Mouse (Mus musculus): ENCODE data around the gene Rhoj.
"Not testable (repeated sequence)": the region's sequence is repeated elsewhere in the genome, so short reads cannot be mapped to it uniquely, and the experiment has no call there.

Gene Rhoj

DNA sequence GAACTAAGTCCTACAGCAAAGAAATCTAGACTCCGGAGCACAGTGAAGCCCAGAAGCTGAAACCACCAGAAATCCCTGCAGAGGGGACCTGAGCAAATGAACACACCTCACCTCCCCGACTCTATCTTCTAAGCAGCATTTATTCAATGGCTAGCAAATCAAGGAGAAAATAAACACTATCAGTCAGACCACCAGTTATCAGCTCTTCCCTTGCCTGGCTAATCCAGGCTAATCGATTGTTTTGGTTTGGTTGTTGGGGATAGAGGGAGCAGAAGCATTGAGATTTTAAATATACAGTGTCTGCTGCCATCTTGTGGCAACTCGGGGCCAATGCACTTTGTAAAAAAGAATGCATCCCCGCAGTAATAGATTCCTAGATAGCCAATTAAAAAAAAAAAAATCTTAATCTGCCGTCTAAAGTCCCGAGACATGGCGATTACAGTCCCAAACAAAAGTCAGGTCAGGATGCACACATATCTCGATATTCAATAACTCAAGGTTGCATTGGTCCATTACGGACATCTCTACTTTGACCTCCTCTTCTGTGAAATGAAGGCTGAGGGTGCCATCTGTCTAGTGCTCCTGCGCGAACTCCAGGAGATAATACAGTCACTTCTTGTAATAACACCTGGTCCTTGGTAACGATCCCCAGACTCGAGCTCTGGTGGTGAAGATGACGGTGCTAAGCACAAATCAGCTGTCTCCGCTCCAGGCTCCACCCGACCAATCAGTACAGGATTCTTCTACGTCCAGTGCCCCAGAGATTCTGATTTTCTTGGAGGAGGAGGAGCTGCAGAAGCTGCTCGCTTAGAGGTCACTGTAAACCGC lies 81.4 kb downstream of the Rhoj start:
- in situ Hi-C loops (cut with MseI, MboI), result loop anchor here (10.0 to 25.0 kb wide), 2 partner anchors 1052 to 1065 kb away; no protein-coding TSS in a partner anchor

DNA sequence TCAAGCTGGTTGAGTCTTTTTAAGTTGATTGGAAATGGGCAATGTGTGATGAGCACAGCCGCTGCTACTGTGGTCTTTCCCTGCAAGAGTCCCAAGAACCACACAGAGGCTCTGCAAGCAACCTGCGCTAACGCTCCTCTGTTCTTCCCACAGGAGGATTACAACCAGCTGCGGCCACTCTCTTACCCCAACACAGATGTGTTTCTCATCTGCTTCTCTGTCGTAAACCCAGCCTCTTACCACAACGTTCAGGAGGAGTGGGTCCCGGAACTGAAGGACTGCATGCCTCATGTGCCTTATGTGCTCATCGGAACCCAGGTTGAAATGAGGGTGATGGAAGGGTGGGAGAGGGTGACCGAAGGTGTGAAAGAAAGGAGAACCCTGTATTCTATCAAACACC lies 83.4 kb downstream of the Rhoj start:
- in situ Hi-C loops (cut with MseI, MboI), result loop anchor here (10.0 to 25.0 kb wide), 2 partner anchors 1054 to 1067 kb away; no protein-coding TSS in a partner anchor

DNA sequence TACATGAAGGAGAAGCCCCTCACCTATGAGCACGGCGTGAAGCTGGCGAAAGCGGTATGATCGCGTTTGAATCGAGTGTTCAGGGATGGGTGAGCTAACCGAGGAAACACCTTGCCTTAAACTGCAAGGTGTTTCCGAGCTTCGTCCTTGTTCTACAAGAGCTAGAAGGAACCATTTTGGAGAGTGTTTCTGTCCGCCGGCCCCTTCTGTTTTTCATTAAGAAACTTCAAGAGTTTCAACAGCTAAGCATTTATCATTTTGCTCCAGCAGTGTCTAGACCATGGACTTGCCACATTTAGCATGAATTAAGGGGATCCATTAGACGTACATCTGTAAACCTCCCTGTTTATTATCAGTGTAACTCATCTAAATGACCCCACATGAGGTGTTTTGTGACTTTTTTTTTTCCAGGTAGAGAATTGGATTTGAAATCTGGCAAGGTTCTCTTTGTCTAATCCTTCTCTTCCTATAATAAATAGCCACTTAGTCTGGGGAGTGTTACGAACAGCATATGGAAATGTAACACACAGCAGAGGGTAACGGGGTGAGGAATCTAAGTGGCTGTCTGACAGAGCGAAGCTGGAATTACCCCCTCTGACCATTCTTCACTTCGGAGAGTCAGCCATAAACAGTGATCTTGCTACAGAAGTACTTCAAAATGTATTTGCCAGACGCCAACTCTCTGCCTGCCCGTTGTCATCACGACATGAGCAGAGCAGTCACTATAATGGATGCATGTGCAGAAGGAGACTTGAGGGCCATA lies 86.1 kb downstream of the Rhoj start:
- in situ Hi-C loops (cut with MseI, MboI), result loop anchor here (10.0 to 25.0 kb wide), 2 partner anchors 1057 to 1069 kb away; no protein-coding TSS in a partner anchor

DNA sequence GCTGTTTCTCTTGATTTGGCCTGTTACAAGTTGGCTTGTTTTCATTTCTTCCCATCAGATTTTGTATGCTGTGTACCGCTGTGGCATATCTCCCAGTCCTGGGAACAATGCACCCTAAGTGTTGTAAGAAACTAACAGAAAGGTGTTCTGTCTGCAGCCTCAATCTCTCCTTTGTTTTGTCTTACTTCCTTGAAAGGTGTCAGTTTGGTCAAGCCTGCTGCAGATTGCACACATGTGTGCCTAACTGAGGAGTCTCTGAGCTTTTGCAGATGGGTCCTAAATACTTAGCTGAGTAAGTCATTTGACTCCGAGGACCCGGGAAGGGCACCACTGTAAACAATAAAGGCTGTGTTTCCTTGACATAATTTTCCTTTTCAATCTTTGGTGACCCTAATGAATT lies 88.5 kb downstream of the Rhoj start:
- in situ Hi-C loops (cut with MseI, MboI), result loop anchor here (10.0 to 25.0 kb wide), 2 partner anchors 1059 to 1072 kb away; no protein-coding TSS in a partner anchor

DNA sequence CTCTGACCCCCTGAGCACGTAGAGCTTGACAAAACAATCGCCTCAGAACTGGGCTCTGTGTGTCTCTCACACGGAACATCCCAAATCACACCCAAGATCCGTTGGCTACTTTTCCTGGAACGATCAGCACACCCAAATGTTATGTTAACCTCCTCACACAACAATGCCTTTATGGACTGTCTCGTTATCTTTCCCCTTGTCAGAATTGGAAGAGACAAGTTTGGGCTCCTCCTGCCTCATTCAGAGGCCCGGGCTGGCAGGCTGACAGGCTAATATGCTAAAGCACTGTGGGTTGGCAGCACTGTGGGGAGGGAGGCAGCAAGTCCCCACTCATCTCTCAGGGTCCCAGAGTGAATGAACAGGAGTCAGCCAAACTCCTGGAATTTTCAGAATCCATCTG lies 89.0 kb downstream of the Rhoj start:
- in situ Hi-C loops (cut with MseI, MboI), result loop anchor here (10.0 to 25.0 kb wide), 2 partner anchors 1060 to 1072 kb away; no protein-coding TSS in a partner anchor

DNA sequence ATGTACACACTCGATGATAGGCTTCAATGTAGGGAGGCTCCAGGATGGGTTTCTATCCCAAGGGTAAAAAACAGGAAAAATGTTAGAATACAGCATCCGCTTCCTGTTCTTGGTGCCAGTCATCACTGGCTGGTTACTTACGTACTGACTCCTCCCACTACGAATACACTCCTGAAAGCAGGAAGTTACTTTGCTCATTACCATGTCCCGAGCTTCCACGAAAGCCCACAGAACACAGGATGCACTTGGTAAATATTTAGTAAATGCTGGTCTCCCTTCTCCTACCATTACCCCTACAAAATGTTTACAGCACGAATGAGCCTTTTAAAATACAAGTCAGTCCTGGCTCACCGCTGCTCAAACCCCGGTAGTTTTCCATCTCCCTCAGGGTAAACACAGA lies 104.8 kb downstream of the Rhoj start:
- in situ Hi-C loops (cut with MseI, MboI), result no loop called here

DNA sequence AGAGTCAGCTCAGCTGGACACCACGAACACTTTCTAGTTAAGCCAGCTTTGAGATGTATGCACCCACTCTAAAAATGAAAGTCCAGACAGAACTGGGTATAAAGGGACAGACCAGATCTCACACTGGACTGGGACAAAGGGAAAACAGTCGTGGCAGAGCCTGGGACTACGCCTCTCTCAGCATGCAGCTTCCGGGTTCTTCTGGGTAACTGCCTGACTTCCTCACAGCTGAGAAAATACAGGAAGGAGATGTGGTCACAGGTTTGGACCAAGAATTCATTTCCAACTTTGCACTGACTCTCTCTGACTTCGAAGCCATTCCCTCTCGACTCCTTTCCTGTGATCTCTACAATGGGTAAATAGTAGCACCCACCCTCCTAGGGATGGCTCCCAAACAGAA lies 106.9 kb downstream of the Rhoj start:
- in situ Hi-C loops (cut with MseI, MboI), result no loop called here

DNA sequence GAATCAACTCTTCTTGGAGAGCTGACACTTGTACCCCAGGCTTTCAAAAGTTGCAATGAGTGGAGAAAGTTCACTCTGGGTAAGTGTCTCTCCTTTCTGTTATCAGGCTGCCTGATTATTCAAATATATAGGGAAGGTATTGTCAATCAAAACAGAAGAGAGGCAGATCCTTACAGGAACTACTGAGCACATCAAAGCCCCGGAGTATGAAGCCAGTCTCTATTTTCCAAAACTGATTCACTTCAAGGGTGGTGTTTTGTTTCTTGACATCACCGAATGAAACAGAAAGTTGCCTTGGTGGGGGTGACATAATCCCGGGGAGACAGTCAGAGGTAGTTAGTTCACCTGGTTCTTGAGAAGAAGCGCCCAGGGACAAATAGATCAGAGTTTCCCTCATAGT lies 108.6 kb downstream of the Rhoj start, which contains the start of gene Gphb5:
Gene Gphb5 (minus strand): TSS at position 101 of the 400 bp plus-strand sequence.
- in situ Hi-C loops (cut with MseI, MboI), result no loop called here

DNA sequence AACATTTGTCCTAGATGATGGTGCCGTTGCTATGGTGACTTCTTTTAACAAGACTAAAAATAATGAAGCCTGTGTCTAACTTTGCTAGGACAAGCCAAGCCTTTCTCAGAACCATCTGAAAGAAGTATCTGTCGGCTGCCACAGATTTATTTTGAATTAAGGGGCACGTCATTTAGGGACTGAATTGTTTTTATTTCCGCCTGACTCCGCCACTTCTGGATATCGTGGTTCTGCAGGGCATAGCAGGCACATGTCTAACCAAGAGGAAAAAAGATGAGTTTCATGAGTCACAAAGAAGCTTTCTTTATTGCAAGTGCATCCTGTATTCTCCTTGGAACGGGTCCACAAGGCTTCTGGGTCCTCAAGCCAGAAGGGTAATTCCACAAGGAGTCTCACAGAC lies 116.2 kb downstream of the Rhoj start:
- in situ Hi-C loops (cut with MseI, MboI), result no loop called here

DNA sequence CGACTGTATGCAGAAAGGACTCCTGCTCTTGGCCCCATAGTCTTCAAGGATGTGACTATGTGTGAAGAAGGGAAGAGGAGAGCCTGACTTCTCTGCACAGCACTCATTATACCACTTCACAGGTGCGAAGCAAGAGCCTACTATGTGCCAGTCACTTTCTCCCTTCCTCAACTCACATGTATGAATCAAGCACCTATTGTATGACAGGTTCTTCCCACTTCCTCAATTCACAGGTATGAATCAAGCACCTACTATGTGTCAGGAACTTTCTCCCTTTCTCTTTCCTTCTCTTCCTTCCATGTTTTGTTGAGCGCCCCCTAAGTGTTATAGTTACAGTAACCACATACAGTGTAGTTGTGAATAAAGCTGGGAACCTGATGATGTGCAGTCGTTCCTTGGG lies 116.7 kb downstream of the Rhoj start:
- in situ Hi-C loops (cut with MseI, MboI), result no loop called here

DNA sequence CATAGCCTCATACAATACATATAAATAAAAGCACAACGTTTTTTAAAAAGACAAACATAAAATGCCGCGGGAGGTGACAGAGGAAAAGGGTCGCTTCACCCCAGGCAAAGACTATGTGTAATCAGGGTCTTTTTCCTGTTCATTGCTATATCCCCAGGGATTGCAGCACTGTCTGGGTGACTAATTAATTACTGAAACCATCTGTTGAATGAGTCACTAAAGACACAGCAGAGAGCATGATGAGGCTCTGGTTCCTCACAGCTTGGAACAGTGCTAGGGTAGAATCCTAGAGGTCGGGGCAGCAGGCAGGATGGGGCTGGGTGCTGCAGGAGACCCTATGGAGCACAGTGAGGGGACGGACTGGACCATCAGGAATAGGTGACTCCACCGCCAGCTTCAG lies 117.8 kb downstream of the Rhoj start:
- in situ Hi-C loops (cut with MseI, MboI), result no loop called here

DNA sequence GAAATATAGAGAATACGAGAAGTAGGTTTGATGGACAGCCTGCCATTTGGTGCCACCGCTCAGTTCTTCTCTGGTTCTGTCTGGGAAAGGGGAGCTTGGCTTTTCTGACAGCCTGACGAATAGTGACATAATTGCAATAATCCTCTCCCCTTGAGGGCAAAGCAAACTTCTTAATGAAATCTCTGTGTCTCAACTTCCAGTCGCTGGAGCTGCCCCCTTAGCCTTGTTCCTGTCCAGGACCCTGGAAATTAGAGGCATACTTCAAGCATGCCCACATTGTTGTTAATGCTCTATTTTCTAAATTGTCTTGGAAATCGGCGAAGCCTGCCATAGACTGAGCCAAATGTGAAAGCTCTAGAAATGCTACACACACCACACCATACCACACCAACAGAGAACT lies 120.6 kb downstream of the Rhoj start:
- in situ Hi-C loops (cut with MseI, MboI), result no loop called here

DNA sequence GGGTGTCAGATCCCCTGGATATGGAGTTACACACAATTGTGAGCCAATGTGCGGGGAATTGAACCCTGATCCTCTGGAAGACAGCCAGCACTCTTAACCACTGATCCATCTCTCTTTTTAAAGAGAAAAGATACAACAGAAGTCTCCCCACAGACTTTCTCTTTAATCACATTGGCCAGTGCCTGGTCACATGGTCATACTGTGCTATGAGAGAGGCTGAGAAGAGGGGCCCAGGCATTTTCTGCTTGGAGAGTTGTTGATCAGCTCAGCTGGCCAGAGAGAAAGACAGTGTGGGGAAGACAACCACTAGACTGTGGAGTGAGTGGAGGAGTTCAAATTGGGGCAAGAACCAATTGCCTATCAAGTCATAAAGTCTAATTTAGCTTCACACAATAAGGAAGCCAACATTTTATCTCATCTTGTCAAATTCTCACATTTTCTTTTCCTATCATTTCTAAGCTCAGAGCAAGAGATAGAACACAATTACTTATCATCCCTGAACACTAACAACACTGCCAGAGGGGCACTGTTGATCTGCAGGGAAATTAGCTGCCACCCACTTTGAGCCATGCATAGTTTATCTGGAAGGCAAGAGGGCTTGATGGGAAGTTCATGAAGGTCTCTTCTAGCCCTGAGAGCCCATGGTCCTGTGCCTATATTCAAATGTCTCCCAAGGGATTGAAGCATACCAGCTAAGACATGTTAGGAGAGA lies 121.7 kb downstream of the Rhoj start:
- in situ Hi-C loops (cut with MseI, MboI), result no loop called here

DNA sequence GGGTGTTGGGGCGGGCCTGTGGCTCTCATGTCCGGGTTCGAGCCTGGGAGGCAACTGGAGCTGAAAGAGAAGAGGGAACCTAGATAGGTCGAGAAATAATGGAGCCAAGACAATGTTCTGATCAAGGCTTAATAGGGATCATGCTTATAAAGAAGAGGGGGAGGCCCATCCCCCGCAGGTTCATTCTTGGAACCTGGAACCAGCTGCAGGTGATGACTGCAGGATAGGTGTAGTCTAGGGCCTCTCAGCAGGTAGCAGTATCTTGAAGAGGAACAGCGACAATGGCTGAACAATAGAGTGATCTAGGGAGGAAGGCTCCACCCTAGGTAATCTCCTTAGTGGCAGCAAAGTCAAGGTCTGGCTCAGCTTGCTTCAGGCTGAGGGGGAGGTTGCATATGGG lies 124.3 kb downstream of the Rhoj start:
- in situ Hi-C loops (cut with MseI, MboI), result not testable (repeated sequence)

DNA sequence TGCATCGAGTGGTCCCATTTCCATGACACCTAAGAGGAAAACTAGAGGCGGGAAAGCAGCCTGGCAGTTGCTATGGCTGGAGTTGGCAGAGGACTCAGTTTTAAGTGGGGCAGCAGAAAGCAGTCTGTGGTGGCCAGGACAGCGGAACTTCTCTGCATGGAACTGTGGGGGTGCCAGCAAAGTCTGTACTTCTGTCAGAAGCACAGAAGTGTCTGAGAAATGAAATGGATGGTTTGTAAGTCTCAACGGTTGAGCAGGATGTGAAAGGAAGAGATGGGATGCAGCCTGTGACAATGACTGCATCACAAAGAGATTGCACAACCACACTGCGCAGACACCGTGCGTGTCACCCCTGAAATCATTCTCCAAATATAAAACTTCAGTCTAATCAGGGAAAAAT lies 138.1 kb downstream of the Rhoj start:
- in situ Hi-C loops (cut with MseI, MboI), result no loop called here

DNA sequence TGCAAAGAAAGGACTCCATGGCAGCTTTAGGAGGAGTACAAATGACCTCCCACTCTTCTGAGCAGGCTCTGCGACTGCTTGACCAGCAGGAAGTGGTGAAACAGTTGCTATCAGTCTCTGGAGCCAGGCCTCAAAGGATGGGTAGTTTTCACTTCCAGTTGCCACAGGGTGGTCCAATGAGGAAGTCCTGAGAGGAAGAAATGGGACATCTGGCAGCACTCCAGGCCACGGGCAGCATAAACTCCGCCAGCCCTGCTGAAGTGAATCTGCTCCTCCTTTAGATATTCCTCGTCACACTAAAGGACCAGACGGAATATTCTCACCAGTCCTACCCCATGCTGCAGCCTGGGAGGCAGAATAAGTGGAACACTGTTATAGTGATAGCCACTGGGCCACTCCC lies 140.8 kb downstream of the Rhoj start:
- in situ Hi-C loops (cut with MseI, MboI), result no loop called here

DNA sequence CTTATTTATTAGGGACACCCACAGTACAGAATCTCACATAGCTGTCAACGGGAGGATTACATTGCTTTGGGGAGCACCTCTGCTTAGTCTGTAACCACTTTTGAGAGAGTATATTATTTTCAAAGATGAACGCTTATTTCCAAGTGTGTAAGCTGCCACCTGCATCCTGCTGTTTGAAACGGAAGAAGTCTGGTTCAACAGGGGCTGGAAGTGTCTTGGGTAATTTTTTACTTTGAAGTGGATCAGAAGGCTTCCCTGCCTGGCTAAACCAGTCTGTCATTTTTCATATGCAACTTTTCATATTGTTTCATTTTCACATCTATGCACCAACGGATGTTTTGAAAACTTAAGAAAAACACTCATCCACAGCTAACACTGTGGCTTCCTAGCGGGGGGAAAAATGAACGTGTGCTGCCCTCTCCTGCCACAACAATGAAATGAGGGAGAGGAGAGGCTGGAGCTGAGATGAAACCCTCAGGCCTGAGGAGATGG lies 141.4 kb downstream of the Rhoj start:
- in situ Hi-C loops (cut with MseI, MboI), result no loop called here

DNA sequence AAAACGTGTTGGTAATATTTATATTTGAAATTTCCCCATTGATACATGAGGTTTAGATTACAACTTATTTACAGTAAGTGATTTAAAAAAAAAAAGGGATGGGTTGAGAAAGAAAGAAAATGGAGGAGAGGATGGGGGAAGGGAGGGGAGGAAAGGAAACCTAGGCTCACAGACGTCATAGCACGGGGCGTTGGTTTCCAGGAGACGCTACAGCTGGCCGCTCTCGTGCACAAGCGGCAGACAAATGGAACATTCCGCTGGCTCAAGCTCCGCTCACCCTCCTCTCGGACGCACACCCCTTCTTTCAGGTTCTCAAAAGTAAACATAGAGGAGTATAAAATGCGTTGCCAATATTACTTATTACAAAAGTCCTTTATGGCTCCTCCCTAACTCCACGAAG lies 141.9 kb downstream of the Rhoj start:
- in situ Hi-C loops (cut with MseI, MboI), result no loop called here

DNA sequence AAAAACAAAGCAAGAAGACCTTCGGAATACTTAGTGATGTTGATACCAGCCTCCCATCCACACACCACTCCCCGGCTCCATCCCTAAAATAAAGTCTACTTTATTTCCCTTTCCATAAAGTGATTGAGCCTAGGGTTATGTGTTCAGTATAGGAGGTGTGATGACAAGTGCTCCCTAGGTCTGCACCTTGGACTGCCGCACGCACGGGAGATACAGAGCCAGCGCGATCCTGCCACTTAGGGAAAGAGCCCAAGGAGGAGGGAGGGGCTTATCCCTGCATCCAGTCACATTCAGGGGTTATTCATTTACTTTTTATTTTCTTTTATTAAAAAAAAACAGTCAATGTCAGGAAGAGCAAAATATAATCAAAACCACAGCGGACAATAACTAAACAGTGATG lies 142.5 kb downstream of the Rhoj start:
- in situ Hi-C loops (cut with MseI, MboI), result no loop called here
